Comparison of ENCODE assay signal across 8 mouse cellular contexts in genomic region chr2:32424796-32425195, GRCm38 (mm10). TPM values are rescaled to one million over a fixed set of nuclear protein-coding genes. Genes with fewer than 3 reads are reported as not detected.
A peak's percentile ranks its signal among the peaks of the same experiment; 100 is the strongest.
DNase-seq lines count a peak whose midpoint lies in the region; ATAC-seq lines count a peak whose summit lies in the region.
"Had no signal": no experiment of that assay in that cellular context is flagged by ENCODE, and none has a peak within 500 bp of the region (broad histone marks: within the 10 kb centered on the region; RNA-seq: fewer than 3 reads in every experiment).

No protein-coding gene starts in this region.

- WGBS in lung, embryonic 16.5 days = 32% methylated on average over 3 of the region's 3 CpGs
- 15% methylated on average over 3 of the region's 3 CpGs for WGBS in forebrain, embryonic 15.5 days
- WGBS in liver, embryonic 11.5 days = 45% methylated on average over 3 of the region's 3 CpGs
- 29% methylated on average over 3 of the region's 3 CpGs for WGBS in stomach, embryonic 16.5 days

- H3K4me3 ChIP-seq in lung, embryonic 16.5 days (ENCODE audit: low read length) = no peak overlapping the region
- no peak overlapping the region for H3K4me3 ChIP-seq in forebrain, embryonic 15.5 days
- H3K4me3 ChIP-seq in liver, embryonic 11.5 days (ENCODE audit: low read depth, low read length) = no peak overlapping the region
- H3K4me3 ChIP-seq in stomach, embryonic 16.5 days (replicated peaks; ENCODE audit: low read length) = no peak overlapping the region

- no peak overlapping the region for H3K4me2 ChIP-seq in lung, embryonic 16.5 days (ENCODE audit: low read depth, low read length)
- no peak overlapping the region for H3K4me2 ChIP-seq in forebrain, embryonic 15.5 days (replicated peaks)
- no peak overlapping the region; the same call in 1 of the 2 replicates for H3K4me2 ChIP-seq in liver, embryonic 11.5 days
- H3K4me2 ChIP-seq in stomach, embryonic 16.5 days (ENCODE audit: low read depth, low read length) = no peak overlapping the region

- no peaks in the 10 kb centered on the region for H3K9me3 ChIP-seq in lung, embryonic 16.5 days (ENCODE audit: control insufficient read depth, low read length)
- no peaks in the 10 kb centered on the region for H3K9me3 ChIP-seq in forebrain, embryonic 15.5 days
- H3K9me3 ChIP-seq in liver, embryonic 11.5 days (ENCODE audit: control insufficient read depth, low read length) = no peaks in the 10 kb centered on the region
- H3K9me3 ChIP-seq in stomach, embryonic 16.5 days (replicated peaks; ENCODE audit: control insufficient read depth, low read length) = no peaks in the 10 kb centered on the region

- peaks cover 52% of the 10 kb centered on the region for H3K4me1 ChIP-seq in lung, embryonic 16.5 days (replicated peaks; ENCODE audit: control insufficient read depth, insufficient read depth, low read length)
- H3K4me1 ChIP-seq in forebrain, embryonic 15.5 days = peaks cover 52% of the 10 kb centered on the region
- H3K4me1 ChIP-seq in liver, embryonic 11.5 days (replicated peaks; ENCODE audit: control insufficient read depth, insufficient read depth, low read length) = peaks cover 55% of the 10 kb centered on the region
- H3K4me1 ChIP-seq in stomach, embryonic 16.5 days (ENCODE audit: control insufficient read depth, insufficient read depth, low read length) = peaks cover 56% of the 10 kb centered on the region

- no peaks in the 10 kb centered on the region for H3K27me3 ChIP-seq in lung, embryonic 16.5 days (ENCODE audit: control insufficient read depth, insufficient read depth, low read depth, low read length)
- H3K27me3 ChIP-seq in forebrain, embryonic 15.5 days = no peaks in the 10 kb centered on the region
- H3K27me3 ChIP-seq in liver, embryonic 11.5 days (replicated peaks; ENCODE audit: control insufficient read depth, insufficient read depth, low read length) = no peaks in the 10 kb centered on the region
- no peaks in the 10 kb centered on the region for H3K27me3 ChIP-seq in stomach, embryonic 16.5 days (ENCODE audit: control insufficient read depth, insufficient read depth, low read length)

- no peaks in the 10 kb centered on the region for H3K36me3 ChIP-seq in lung, embryonic 16.5 days (ENCODE audit: control insufficient read depth, insufficient read depth, low read length)
- H3K36me3 ChIP-seq in forebrain, embryonic 15.5 days = peaks cover 12% of the 10 kb centered on the region
- peaks cover 3% of the 10 kb centered on the region; the same call in 1 of the 2 replicates for H3K36me3 ChIP-seq in liver, embryonic 11.5 days (ENCODE audit: control insufficient read depth, insufficient read depth, low read length)
- H3K36me3 ChIP-seq in stomach, embryonic 16.5 days (ENCODE audit: control insufficient read depth, insufficient read depth, low read length) = 0 out of 2 replicates have a peak, but pooled peaks cover 3% of the 10 kb centered on the region

- ATAC-seq in lung, embryonic 16.5 days (ENCODE audit: low read depth) = no peak
- ATAC-seq in forebrain, embryonic 15.5 days (replicated peaks) = no peak
- no peak for ATAC-seq in liver, embryonic 11.5 days (replicated peaks; ENCODE audit: low FRiP score)
- ATAC-seq in stomach, embryonic 16.5 days (ENCODE audit: insufficient read depth, low FRiP score) = no peak
- ATAC-seq in megakaryocyte-erythroid progenitor cell, adult 5-6 weeks (replicated peaks; ENCODE audit: low FRiP score, low TSS enrichment, poor library complexity, severe bottlenecking) = no peak

- no peak overlapping the region for H3K9ac ChIP-seq in lung, embryonic 16.5 days (ENCODE audit: low read length)
- H3K9ac ChIP-seq in forebrain, embryonic 15.5 days (replicated peaks) = no peak overlapping the region
- 0 out of 2 replicates have a peak overlapping the region, but pooled peaks have one; percentile 3 for H3K9ac ChIP-seq in liver, embryonic 11.5 days (ENCODE audit: low read depth, low read length)
- no peak overlapping the region for H3K9ac ChIP-seq in stomach, embryonic 16.5 days (ENCODE audit: low read length)

- peak overlapping the region; percentile 96 for H3K27ac ChIP-seq in lung, embryonic 16.5 days (ENCODE audit: low read length)
- H3K27ac ChIP-seq in forebrain, embryonic 15.5 days (replicated peaks) = peak overlapping the region; percentile 35
- H3K27ac ChIP-seq in liver, embryonic 11.5 days (ENCODE audit: low read depth, low read length) = peak overlapping the region; percentile 69
- H3K27ac ChIP-seq in stomach, embryonic 16.5 days (ENCODE audit: low read length) = peak overlapping the region; percentile 96

- no peak for DNase-seq in lung, postnatal 4 days
- no peak for DNase-seq in liver, embryonic 11.5 days (ENCODE audit: low spot score)
- no peak for DNase-seq in yolk sac, embryonic 10.5 days (ENCODE audit: low spot score)
- DNase-seq: right cerebral cortex, postnatal 14 days had no signal

RNA-seq across cellular contexts. Expression of gene Naif1, which starts 25.5 kb away (rescaled TPM):
- polyA plus RNA-seq in lung, embryonic 16.5 days (2015; fragmentation: Nextera tagmentation; extraction: Ambion mirVana) = 6.5 and 6.8 TPM in 2 replicates
- polyA plus RNA-seq in forebrain, embryonic 15.5 days (2015; fragmentation: Nextera tagmentation; extraction: Ambion mirVana) = 6.3 and 7.0 TPM in 2 replicates
- polyA plus RNA-seq in liver, embryonic 11.5 days (2014; fragmentation: Nextera tagmentation; extraction: Ambion mirVana) = 4.5 and 5.4 TPM in 2 replicates
- polyA plus RNA-seq in stomach, embryonic 16.5 days (2015; fragmentation: Nextera tagmentation; extraction: Ambion mirVana) = 5.1 and 5.7 TPM in 2 replicates
- total RNA-seq in megakaryocyte-erythroid progenitor cell, adult 5-6 weeks (2014; fragmentation: Nextera tagmentation) = 3.6 and 4.1 TPM in 2 replicates
- total RNA-seq in megakaryocyte-erythroid progenitor cell, adult 5-6 weeks (2017) = 2.7 and 3.0 TPM in 2 replicates

RNA-seq across cellular contexts. Expression of gene Slc25a25, which starts 26.4 kb away (rescaled TPM):
- polyA plus RNA-seq in lung, embryonic 16.5 days (2015; fragmentation: Nextera tagmentation; extraction: Ambion mirVana) = 16.0 and 17.5 TPM in 2 replicates
- polyA plus RNA-seq in forebrain, embryonic 15.5 days (2015; fragmentation: Nextera tagmentation; extraction: Ambion mirVana) = 46.4 and 48.2 TPM in 2 replicates
- 10.4 and 12.7 TPM in 2 replicates for polyA plus RNA-seq in liver, embryonic 11.5 days (2014; fragmentation: Nextera tagmentation; extraction: Ambion mirVana)
- polyA plus RNA-seq in stomach, embryonic 16.5 days (2015; fragmentation: Nextera tagmentation; extraction: Ambion mirVana) = 15.4 and 16.9 TPM in 2 replicates
- total RNA-seq in megakaryocyte-erythroid progenitor cell, adult 5-6 weeks (2014; fragmentation: Nextera tagmentation) = 9.5 and 12.2 TPM in 2 replicates
- total RNA-seq in megakaryocyte-erythroid progenitor cell, adult 5-6 weeks (2017) = 4.0 and 34.6 TPM in 2 replicates

RNA-seq across cellular contexts. Expression of gene Ptges2, which starts 29.1 kb away (rescaled TPM):
- polyA plus RNA-seq in lung, embryonic 16.5 days (2015; fragmentation: Nextera tagmentation; extraction: Ambion mirVana) = 20.6 and 23.9 TPM in 2 replicates
- 39.9 and 40.3 TPM in 2 replicates for polyA plus RNA-seq in forebrain, embryonic 15.5 days (2015; fragmentation: Nextera tagmentation; extraction: Ambion mirVana)
- polyA plus RNA-seq in liver, embryonic 11.5 days (2014; fragmentation: Nextera tagmentation; extraction: Ambion mirVana) = 23.0 and 23.6 TPM in 2 replicates
- polyA plus RNA-seq in stomach, embryonic 16.5 days (2015; fragmentation: Nextera tagmentation; extraction: Ambion mirVana) = 23.7 and 26.7 TPM in 2 replicates
- total RNA-seq in megakaryocyte-erythroid progenitor cell, adult 5-6 weeks (2014; fragmentation: Nextera tagmentation) = 10.3 and 11.2 TPM in 2 replicates
- 14.4 and 18.4 TPM in 2 replicates for total RNA-seq in megakaryocyte-erythroid progenitor cell, adult 5-6 weeks (2017)

RNA-seq across cellular contexts. Expression of gene Lcn2, which starts 36.7 kb away (rescaled TPM):
- polyA plus RNA-seq in lung, embryonic 16.5 days (2015; fragmentation: Nextera tagmentation; extraction: Ambion mirVana) = 1.8 and 5.6 TPM in 2 replicates
- polyA plus RNA-seq in forebrain, embryonic 15.5 days (2015; fragmentation: Nextera tagmentation; extraction: Ambion mirVana) = 0.51 and 0.63 TPM in 2 replicates
- 8.0 and 9.9 TPM in 2 replicates for polyA plus RNA-seq in liver, embryonic 11.5 days (2014; fragmentation: Nextera tagmentation; extraction: Ambion mirVana)
- 21.1 and 23.6 TPM in 2 replicates for polyA plus RNA-seq in stomach, embryonic 16.5 days (2015; fragmentation: Nextera tagmentation; extraction: Ambion mirVana)
- total RNA-seq in megakaryocyte-erythroid progenitor cell, adult 5-6 weeks (2014; fragmentation: Nextera tagmentation) = 98.8 TPM in 1 of 2 replicates, not detected in the other
- total RNA-seq in megakaryocyte-erythroid progenitor cell, adult 5-6 weeks (2017) = 4.9 and 19.5 TPM in 2 replicates

RNA-seq across cellular contexts. Expression of gene 1110008P14Rik, which starts 43.1 kb away (rescaled TPM):
- polyA plus RNA-seq in lung, embryonic 16.5 days (2015; fragmentation: Nextera tagmentation; extraction: Ambion mirVana) = 34.0 and 36.4 TPM in 2 replicates
- 79.5 and 80.9 TPM in 2 replicates for polyA plus RNA-seq in forebrain, embryonic 15.5 days (2015; fragmentation: Nextera tagmentation; extraction: Ambion mirVana)
- polyA plus RNA-seq in liver, embryonic 11.5 days (2014; fragmentation: Nextera tagmentation; extraction: Ambion mirVana) = 36.2 and 39.7 TPM in 2 replicates
- 41.5 and 41.9 TPM in 2 replicates for polyA plus RNA-seq in stomach, embryonic 16.5 days (2015; fragmentation: Nextera tagmentation; extraction: Ambion mirVana)
- 24.6 and 41.0 TPM in 2 replicates for total RNA-seq in megakaryocyte-erythroid progenitor cell, adult 5-6 weeks (2014; fragmentation: Nextera tagmentation)
- total RNA-seq in megakaryocyte-erythroid progenitor cell, adult 5-6 weeks (2017) = 15.8 and 18.7 TPM in 2 replicates

Comparison
In these comparisons a context has a peak if more than half of its experiments do, and no peak if none do; other contexts are left out.
1. H3K27ac ChIP-seq: peak in every context shown above with its lines; median percentile 96 in lung, embryonic 16.5 days; 96 in stomach, embryonic 16.5 days; 69 in liver, embryonic 11.5 days; 35 in forebrain, embryonic 15.5 days.